Mouse (Mus musculus): ENCODE measurements around the gene Tmem50b.
"Not testable (repeated sequence)": the region's sequence is repeated elsewhere in the genome, so short reads cannot be mapped to it uniquely, and the experiment has no call there.

Gene Tmem50b

GRCm38 (mm10) chr16:91538513-91538912 is 59.1 kb downstream of the Tmem50b start:
- DNase-seq (ENCODE audit: low spot score in 2 of 2): peak in 1 of 2 experiments; percentile 31

- no peak for DNase-seq (ENCODE audit: low spot score in 2 of 2)
Observed at GRCm38 (mm10) chr16:91538051-91538450, 59.5 kb downstream of the Tmem50b start.

- no peak for DNase-seq (ENCODE audit: low spot score in 2 of 2)
Observed at GRCm38 (mm10) chr16:91537065-91537464, 60.5 kb downstream of the Tmem50b start.

DNA sequence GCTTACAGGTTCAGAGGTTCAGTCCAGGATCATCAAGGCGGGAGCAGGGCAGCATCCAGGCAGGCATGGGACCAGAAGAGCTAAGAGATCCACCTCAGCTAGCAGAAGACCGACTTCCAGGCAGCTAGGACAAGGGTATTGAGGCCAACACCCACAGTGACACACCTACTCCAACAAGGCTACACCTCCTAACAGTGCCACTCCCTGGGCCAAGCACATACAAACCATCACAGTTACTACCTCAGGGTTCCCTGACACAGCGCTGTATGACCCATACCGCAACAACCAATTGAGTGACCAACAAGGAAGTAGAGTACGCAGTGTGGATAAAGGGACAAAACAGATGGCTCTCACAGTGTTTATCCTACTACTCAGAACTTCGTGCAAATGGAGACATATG is 61.2 kb downstream of the Tmem50b start:
- DNase-seq (ENCODE audit: low spot score in 2 of 2): no peak

DNA sequence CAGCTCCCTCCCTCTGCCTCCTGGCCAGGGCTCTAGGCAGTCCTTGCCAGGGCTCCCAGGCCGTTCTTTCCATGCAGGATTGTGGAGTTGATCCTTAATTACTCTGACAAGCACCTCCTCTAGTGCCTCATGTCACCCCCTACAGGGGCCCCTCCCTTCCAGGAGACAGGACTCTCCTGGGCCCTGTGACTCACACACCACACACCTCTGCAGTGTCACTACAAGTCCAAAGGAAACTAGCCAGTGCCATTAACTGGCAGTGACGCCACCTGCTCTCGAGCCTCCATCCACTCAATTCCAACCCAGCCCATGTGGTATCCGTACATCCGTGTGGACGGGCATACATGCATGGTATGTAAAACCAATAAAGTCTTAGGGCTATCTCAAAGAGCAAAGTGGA is 62.7 kb downstream of the Tmem50b start:
- DNase-seq (ENCODE audit: low spot score in 2 of 2): no peak

- DNase-seq (ENCODE audit: low spot score in 2 of 2): peak in 1 of 2 experiments; percentile 77
Observed at GRCm38 (mm10) chr16:91534477-91534876, 63.1 kb downstream of the Tmem50b start.

DNA sequence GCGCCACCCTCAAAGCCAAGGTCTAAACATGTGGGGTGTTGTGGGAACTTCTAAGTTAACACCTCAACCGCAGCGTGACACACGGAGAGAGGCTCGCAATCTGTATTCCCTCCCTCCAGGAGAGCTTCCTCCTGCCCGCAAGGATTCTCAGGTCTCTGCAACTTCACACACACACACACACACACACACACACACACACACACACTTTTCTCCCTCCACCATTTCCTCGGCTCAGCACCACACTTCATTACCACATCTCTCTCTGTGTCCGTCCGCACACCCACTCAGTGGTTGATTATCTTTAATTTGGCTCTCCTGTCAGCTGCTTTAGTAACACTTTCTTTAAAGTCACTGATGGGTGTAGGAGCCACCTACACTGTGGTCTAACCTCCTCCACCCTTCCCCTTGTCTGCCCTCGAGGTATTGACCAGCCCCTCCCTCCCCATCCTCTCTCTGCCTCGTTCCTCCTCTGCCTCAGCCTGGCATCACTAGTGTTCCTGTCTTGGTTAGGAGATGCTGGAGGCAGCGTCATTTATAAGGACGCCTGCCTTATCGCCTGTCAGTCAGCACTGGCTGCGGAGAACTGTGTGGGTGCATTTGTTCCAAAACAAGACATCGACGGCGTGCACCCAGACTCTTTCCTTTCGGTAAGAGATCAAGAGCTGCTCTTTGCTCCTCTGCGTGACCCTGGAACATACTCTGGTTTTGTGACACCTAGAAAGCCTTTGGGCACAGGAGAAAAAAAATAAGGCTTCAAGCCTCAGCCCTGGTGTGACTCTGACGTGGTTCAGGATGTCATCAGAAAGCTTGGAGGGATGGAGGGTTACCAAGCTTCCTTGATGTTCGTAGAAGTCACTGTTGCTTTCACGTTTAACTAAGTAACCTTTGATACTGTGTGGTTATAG is 64.3 kb downstream of the Tmem50b start:
- DNase-seq (ENCODE audit: low spot score in 2 of 2): peak in 1 of 2 experiments; percentile 45

- DNase-seq (ENCODE audit: low spot score in 2 of 2): no peak
Observed at GRCm38 (mm10) chr16:91532429-91532828, 65.2 kb downstream of the Tmem50b start.

DNA sequence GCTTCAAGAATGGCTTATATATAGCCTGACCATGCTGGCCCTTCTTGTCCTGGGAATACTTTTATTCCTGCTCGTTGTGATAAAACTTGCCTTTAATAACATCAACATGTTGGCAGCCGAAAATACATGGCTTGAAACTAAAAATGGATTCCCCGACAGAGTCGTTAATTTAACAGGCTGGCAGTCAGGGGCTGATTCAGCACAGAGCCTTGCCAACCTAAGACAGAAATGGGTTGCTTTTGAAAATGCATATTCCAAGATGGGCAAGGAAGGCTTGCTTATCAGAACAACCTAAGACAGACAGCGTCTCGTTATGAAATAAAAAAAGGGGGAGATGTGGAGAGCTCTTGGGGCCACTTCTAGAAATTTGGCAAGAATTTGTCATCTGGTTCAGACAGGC is 65.7 kb downstream of the Tmem50b start:
- DNase-seq (ENCODE audit: low spot score in 2 of 2): no peak

- not testable (repeated sequence) for DNase-seq (ENCODE audit: low spot score in 2 of 2)
Observed at GRCm38 (mm10) chr16:91530830-91531229, 66.8 kb downstream of the Tmem50b start.

GRCm38 (mm10) chr16:91528578-91528977 is 69.0 kb downstream of the Tmem50b start:
- no peak for DNase-seq (ENCODE audit: low spot score in 2 of 2)

GRCm38 (mm10) chr16:91527500-91527899 is 70.1 kb downstream of the Tmem50b start:
- DNase-seq (ENCODE audit: low spot score in 2 of 2): no peak

DNA sequence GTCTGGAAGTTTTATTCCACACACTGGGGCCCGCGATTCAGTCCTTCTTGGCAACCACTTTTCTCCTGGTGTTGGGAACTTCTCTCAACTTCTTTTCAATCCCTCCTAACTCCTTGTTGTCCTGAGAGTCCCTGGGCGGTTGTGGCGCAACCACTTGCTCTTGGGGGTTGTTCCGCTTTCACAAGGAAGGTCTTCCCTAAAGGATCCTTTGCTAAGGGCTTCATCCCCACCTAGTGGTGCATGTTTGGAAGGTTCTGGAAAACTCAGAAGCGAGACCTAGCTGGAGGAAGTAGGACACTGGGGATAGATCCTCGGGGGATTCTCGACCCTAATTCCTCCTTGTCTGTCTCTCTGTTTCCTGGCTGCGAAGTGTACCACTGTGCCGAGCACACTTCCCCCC is 70.5 kb downstream of the Tmem50b start:
- DNase-seq (ENCODE audit: low spot score in 2 of 2): no peak

DNA sequence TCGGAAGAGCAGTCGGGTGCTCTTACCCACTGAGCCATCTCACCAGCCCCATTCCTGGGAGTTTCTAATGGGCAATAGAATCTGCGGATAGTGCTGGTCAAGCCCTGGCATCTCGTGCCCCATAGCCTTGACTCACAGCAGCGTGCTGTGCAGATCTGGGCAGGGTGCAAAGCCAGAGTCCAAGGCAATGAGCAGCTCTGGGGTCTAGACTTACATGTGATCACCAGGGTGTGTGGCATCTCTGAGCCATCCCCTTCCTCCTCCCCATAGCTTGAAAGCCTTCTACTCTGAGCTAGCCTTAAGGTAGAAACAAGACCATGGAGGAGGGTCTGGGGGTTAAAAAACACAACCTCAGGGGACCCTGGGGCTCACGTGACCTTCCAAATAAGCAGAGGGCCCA is 71.3 kb downstream of the Tmem50b start:
- no peak for DNase-seq (ENCODE audit: low spot score in 2 of 2)
